Mouse (Mus musculus) forebrain, embryonic 10.5 days (tissue): ENCODE data around the gene Ntn1. TPM values are rescaled to one million over a fixed set of nuclear protein-coding genes. Genes with fewer than 3 reads are reported as not detected.

Experiments used
- DNase-seq: peaks from one replicate; pipeline ENCODE4 v3.0.0-alpha.2; 2017; ENCODE audit warnings: low spot score; ENCODE audit errors: extremely low spot score
- H3K27ac ChIP-seq: fragments of 300-500 bp; sonication (generic); 2 replicates; pipeline ENCODE4 v1.5.1; 2016; ENCODE audit warnings: mild to moderate bottlenecking
- H3K27me3 ChIP-seq: fragments of 300-500 bp; sonication (generic); 2 replicates; pipeline ENCODE4 v1.6.1; 2016; ENCODE audit warnings: mild to moderate bottlenecking; ENCODE audit not compliant: poor library complexity, severe bottlenecking
- H3K36me3 ChIP-seq: fragments of 300-500 bp; sonication (generic); replicated peaks from 2 replicates; pipeline ENCODE4 v1.6.1; 2016; ENCODE audit warnings: mild to moderate bottlenecking, moderate library complexity
- H3K4me1 ChIP-seq: fragments of 300-500 bp; sonication (generic); 2 replicates; pipeline ENCODE4 v1.6.1; 2016
- H3K4me3 ChIP-seq: fragments of 300-500 bp; sonication (generic); 2 replicates; pipeline ENCODE4 v1.5.1; 2016; ENCODE audit warnings: mild to moderate bottlenecking, moderate library complexity
- H3K9me3 ChIP-seq: fragments of 300-500 bp; sonication (generic); 2 replicates; pipeline ENCODE4 v1.6.1; 2016; ENCODE audit warnings: mild to moderate bottlenecking, moderate library complexity
- WGBS: fragments of 180-500 bp; shearing (Covaris S2); methylation state at CpG from one replicate; pipeline ENCODE4 v1.1.7; 2016; 5-methylcytosine and 5-hydroxymethylcytosine counted together
- polyA plus RNA-seq: library from polyadenylated mRNA; unstranded; fragments of >200 nt; fragmentation: Nextera tagmentation; extraction: Ambion mirVana; gene quantifications from 2 replicates; pipeline ENCODE4 v1.2.1, GENCODE M21; 2016

The Ntn1 gene
- polyA plus RNA-seq, 1 experiment from 2014 or later, result 6.2 TPM

GRCm38 (mm10) chr11:68356901-68357300, 43.7 kb downstream of the Ntn1 start:
- Histone ChIP-seq H3K4me1 (peaks cover 4% of the 10 kb centered on the region; the same call in 1 of the 2 replicates), H3K27me3 (peaks cover 5% of the 10 kb centered on the region; the same call in 1 of the 2 replicates), H3K9me3 (0 out of 2 replicates have a peak, but pooled peaks cover 6% of the 10 kb centered on the region), H3K27ac (peak overlapping the region; percentile 62), H3K4me3 (no peak overlapping the region), H3K36me3 (peaks cover 16% of the 10 kb centered on the region)
- 66% methylated on average over 8 of the region's 8 CpGs for WGBS
- DNase-seq, result no peak

GRCm38 (mm10) chr11:68355561-68355960, 45.1 kb downstream of the Ntn1 start:
- Histone ChIP-seq H3K27me3 (peaks cover 5% of the 10 kb centered on the region; the same call in 1 of the 2 replicates), H3K4me3 (no peak overlapping the region), H3K4me1 (peaks cover 4% of the 10 kb centered on the region; the same call in 1 of the 2 replicates), H3K9me3 (0 out of 2 replicates have a peak, but pooled peaks cover 6% of the 10 kb centered on the region), H3K27ac (no peak overlapping the region), H3K36me3 (peaks cover 13% of the 10 kb centered on the region)
- 82% methylated on average over 8 of the region's 8 CpGs for WGBS
- no peak for DNase-seq

DNA sequence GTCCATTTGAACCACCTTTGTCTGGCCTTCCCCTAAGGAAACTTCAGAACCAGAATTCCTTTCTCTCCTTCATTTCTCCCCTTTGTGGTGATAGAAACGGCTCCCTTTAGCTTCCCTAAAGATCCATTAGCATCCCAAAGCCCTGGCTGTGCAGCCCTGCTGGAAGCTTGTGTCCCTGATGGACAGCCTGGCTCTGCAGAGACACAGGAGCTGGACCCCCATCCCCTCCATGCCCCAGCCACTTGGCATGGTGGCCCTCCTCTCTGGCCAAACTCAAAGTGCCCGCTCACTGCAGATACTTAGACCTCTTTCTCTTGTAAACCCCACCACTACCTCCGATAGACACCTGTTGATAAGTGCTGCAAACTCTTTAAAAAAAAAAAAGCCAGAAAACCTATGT, 45.8 kb downstream of the Ntn1 start:
- Histone ChIP-seq H3K36me3 (peaks cover 8% of the 10 kb centered on the region), H3K27me3 (peaks cover 5% of the 10 kb centered on the region; the same call in 1 of the 2 replicates), H3K27ac (no peak overlapping the region), H3K4me3 (no peak overlapping the region), H3K9me3 (peaks cover 6% of the 10 kb centered on the region; the same call in 1 of the 2 replicates), H3K4me1 (peaks cover 4% of the 10 kb centered on the region; the same call in 1 of the 2 replicates)
- WGBS, result 67% methylated on average over 3 of the region's 3 CpGs
- DNase-seq, result no peak

DNA sequence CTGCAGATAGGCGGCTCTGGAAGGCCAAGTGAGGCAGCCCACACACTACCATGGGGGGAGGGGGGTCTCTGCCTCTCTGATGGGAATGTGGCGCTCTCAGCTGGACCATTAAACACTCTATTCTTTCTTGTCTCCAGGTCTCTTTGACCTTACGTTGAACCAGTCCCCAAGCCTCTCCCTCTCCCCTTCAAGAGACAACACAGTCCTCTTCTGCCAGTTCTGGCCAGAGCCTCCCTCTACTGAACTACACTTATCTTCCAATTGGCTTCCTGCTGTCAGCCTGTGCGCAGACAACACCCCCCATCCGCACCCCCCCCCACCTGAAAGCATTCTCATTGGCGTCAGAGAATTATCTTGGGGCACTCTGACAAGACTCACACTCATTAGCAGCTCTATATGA, 48.4 kb downstream of the Ntn1 start:
- 71% methylated on average over 6 of the region's 6 CpGs for WGBS
- Histone ChIP-seq H3K27me3 (peaks cover 5% of the 10 kb centered on the region; the same call in 1 of the 2 replicates), H3K9me3 (no peaks in the 10 kb centered on the region; the same call in 1 of the 2 replicates), H3K36me3 (peaks cover 10% of the 10 kb centered on the region; the same call in 1 of the 2 replicates), H3K4me1 (peaks cover 4% of the 10 kb centered on the region; the same call in 1 of the 2 replicates), H3K4me3 (no peak overlapping the region), H3K27ac (no peak overlapping the region)
- no peak for DNase-seq

DNA sequence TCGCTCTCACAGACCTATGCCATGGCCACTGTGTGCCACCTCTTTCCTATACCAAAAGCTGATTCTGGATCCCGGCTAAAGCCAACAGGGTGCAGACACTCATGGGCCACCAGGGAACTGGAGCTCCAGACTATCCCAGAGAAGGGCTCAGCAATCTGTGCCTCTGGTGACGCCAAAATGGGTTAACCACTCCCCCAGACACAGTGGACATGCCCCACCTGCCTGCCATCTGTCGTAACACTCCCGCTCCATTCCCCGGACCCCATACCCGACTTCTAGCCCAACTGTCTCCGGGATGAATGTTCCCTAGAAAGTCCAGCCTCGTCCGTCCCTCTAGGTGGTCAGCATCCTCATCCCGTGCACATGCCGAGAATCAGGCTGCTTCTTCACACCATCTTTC, 51.8 kb downstream of the Ntn1 start:
- Histone ChIP-seq H3K4me1 (peaks cover 4% of the 10 kb centered on the region; the same call in 1 of the 2 replicates), H3K36me3 (peaks cover 10% of the 10 kb centered on the region; the same call in 1 of the 2 replicates), H3K27me3 (no peaks in the 10 kb centered on the region), H3K9me3 (no peaks in the 10 kb centered on the region; the same call in 1 of the 2 replicates), H3K27ac (no peak overlapping the region), H3K4me3 (no peak overlapping the region)
- DNase-seq, result no peak
- WGBS, result 93% methylated on average over 12 of the region's 12 CpGs

GRCm38 (mm10) chr11:68348083-68348482, 52.5 kb downstream of the Ntn1 start:
- Histone ChIP-seq H3K27me3 (no peaks in the 10 kb centered on the region), H3K27ac (no peak overlapping the region), H3K9me3 (no peaks in the 10 kb centered on the region; the same call in 1 of the 2 replicates), H3K4me1 (peaks cover 4% of the 10 kb centered on the region; the same call in 1 of the 2 replicates), H3K4me3 (no peak overlapping the region), H3K36me3 (peaks cover 10% of the 10 kb centered on the region; the same call in 1 of the 2 replicates)
- WGBS, result 58% methylated on average over 6 of the region's 6 CpGs
- no peak for DNase-seq

GRCm38 (mm10) chr11:68347508-68347907, 53.1 kb downstream of the Ntn1 start:
- H3K27me3 ChIP-seq, result no peaks in the 10 kb centered on the region
- H3K27ac ChIP-seq, result no peak overlapping the region
- peaks cover 10% of the 10 kb centered on the region; the same call in 1 of the 2 replicates for H3K36me3 ChIP-seq
- no peaks in the 10 kb centered on the region; the same call in 1 of the 2 replicates for H3K9me3 ChIP-seq
- no peak overlapping the region for H3K4me3 ChIP-seq
- peaks cover 5% of the 10 kb centered on the region for H3K4me1 ChIP-seq
- DNase-seq, result no peak
- 85% methylated on average over 5 of the region's 5 CpGs for WGBS

- no peak for DNase-seq
- no peak overlapping the region for H3K27ac ChIP-seq
- peaks cover 9% of the 10 kb centered on the region; the same call in 1 of the 2 replicates for H3K36me3 ChIP-seq
- no peak overlapping the region for H3K4me3 ChIP-seq
- 97% methylated on average over 5 of the region's 5 CpGs for WGBS
- H3K4me1 ChIP-seq, result peaks cover 15% of the 10 kb centered on the region
- no peaks in the 10 kb centered on the region for H3K27me3 ChIP-seq
- no peaks in the 10 kb centered on the region; the same call in 1 of the 2 replicates for H3K9me3 ChIP-seq
Measured at GRCm38 (mm10) chr11:68346099-68346498, 54.5 kb downstream of the Ntn1 start.

DNA sequence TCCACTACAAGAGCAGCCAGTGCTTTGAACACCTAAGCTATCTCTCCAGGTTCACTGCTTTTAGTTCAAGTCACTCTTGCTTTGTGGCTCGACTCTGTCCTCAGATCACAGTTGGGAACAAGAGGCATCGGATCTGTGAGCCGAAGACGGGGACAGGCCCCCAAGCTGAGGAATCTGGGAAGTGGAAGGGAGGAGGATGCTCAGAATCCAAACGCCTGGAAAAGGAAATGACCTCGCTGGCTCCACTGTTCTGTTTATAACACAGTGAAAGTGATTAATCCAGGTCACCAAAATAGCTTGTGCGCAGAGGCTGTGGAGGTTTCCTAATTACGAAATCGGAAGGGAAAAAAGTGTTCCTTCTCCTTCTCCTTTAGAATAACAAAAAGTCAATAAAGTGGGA, 56.4 kb downstream of the Ntn1 start:
- WGBS, result 80% methylated on average over 9 of the region's 9 CpGs
- no peaks in the 10 kb centered on the region for H3K27me3 ChIP-seq

GRCm38 (mm10) chr11:68342761-68343160, 57.9 kb downstream of the Ntn1 start:
- 85% methylated on average over 5 of the region's 5 CpGs for WGBS
- no peaks in the 10 kb centered on the region; the same call in 1 of the 2 replicates for H3K36me3 ChIP-seq
- no peak overlapping the region for H3K4me3 ChIP-seq
- H3K4me1 ChIP-seq, result peaks cover 17% of the 10 kb centered on the region
- H3K9me3 ChIP-seq, result no peaks in the 10 kb centered on the region
- no peak for DNase-seq
- H3K27me3 ChIP-seq, result no peaks in the 10 kb centered on the region
- H3K27ac ChIP-seq, result no peak overlapping the region

More for the DNA sequence above, 56.4 kb downstream of the Ntn1 start:
- DNase-seq, result no peak
- H3K9me3 ChIP-seq, result no peaks in the 10 kb centered on the region
- H3K27ac ChIP-seq, result no peak overlapping the region
- no peak overlapping the region for H3K4me3 ChIP-seq
- peaks cover 17% of the 10 kb centered on the region for H3K4me1 ChIP-seq
- H3K36me3 ChIP-seq, result peaks cover 3% of the 10 kb centered on the region; the same call in 1 of the 2 replicates

- H3K9me3 ChIP-seq, result no peaks in the 10 kb centered on the region
- H3K4me3 ChIP-seq, result no peak overlapping the region
- H3K4me1 ChIP-seq, result peaks cover 17% of the 10 kb centered on the region
- no peaks in the 10 kb centered on the region for H3K27me3 ChIP-seq
- H3K36me3 ChIP-seq, result no peaks in the 10 kb centered on the region; the same call in 1 of the 2 replicates
- DNase-seq, result no peak
- no peak overlapping the region for H3K27ac ChIP-seq
- WGBS, result 89% methylated on average over 5 of the region's 5 CpGs
Measured at GRCm38 (mm10) chr11:68342003-68342400, 58.6 kb downstream of the Ntn1 start.

- H3K4me3 ChIP-seq, result no peak overlapping the region
- WGBS, result 81% methylated on average over 13 of the region's 13 CpGs
- no peaks in the 10 kb centered on the region; the same call in 1 of the 2 replicates for H3K36me3 ChIP-seq
- DNase-seq, result no peak
- no peaks in the 10 kb centered on the region for H3K9me3 ChIP-seq
- H3K4me1 ChIP-seq, result peaks cover 17% of the 10 kb centered on the region
- H3K27me3 ChIP-seq, result no peaks in the 10 kb centered on the region
- H3K27ac ChIP-seq, result 0 out of 2 replicates have a peak overlapping the region, but pooled peaks have one; percentile 17
Measured at GRCm38 (mm10) chr11:68341111-68342002, 59.3 kb downstream of the Ntn1 start.
